Mouse (Mus musculus): ENCODE measurements around the gene Cnga3. TPM values are rescaled to one million over a fixed set of nuclear protein-coding genes. Genes with fewer than 3 reads are reported as not detected.

Cnga3 gene
- polyA plus RNA-seq, 2 experiments, result 0.11 TPM; not detected in 1

- no peak for DNase-seq (ENCODE audit: low spot score)
- TF ChIP-seq POLR2A (IDR thresholded peaks at IDR 0.05; ENCODE audit: borderline replicate concordance, extremely low read depth, insufficient read depth, insufficient read length), result no peak
- no peak overlapping the region for H3K27ac ChIP-seq (replicated peaks; ENCODE audit: low read depth, low read length)
- 67% methylated on average over 9 of the region's 9 CpGs for WGBS
- H3K36me3 ChIP-seq (ENCODE audit: control insufficient read depth, insufficient read depth, low read length), result no peaks in the 10 kb centered on the region
- H3K4me1 ChIP-seq (ENCODE audit: control insufficient read depth, insufficient read depth, low read length), result 0 out of 2 replicates have a peak, but pooled peaks cover 2% of the 10 kb centered on the region
- ATAC-seq (ENCODE audit: low FRiP score, low read depth), result no peak
- no peaks in the 10 kb centered on the region for H3K27me3 ChIP-seq (ENCODE audit: control insufficient read depth, insufficient read depth, low read length)
- no peak overlapping the region for H3K4me2 ChIP-seq (replicated peaks; ENCODE audit: low read depth, low read length, severe bottlenecking)
- no peak overlapping the region for H3K4me3 ChIP-seq (replicated peaks; ENCODE audit: low read length)
- H3K9ac ChIP-seq (ENCODE audit: low read depth, low read length, severe bottlenecking), result no peak overlapping the region
- peaks cover 8% of the 10 kb centered on the region; the same call in 1 of the 2 replicates for H3K9me3 ChIP-seq (ENCODE audit: control insufficient read depth, low read length)
Observed at GRCm38 (mm10) chr1:37305691-37306287, 91.6 kb downstream of the Cnga3 start.

- Histone ChIP-seq H3K27ac (replicated peaks; ENCODE audit: low read depth, low read length) (no peak overlapping the region), H3K36me3 (ENCODE audit: control insufficient read depth, insufficient read depth, low read length) (no peaks in the 10 kb centered on the region), H3K4me3 (replicated peaks; ENCODE audit: low read length) (no peak overlapping the region), H3K4me1 (ENCODE audit: control insufficient read depth, insufficient read depth, low read length) (no peaks in the 10 kb centered on the region), H3K27me3 (ENCODE audit: control insufficient read depth, insufficient read depth, low read length) (no peaks in the 10 kb centered on the region), H3K4me2 (replicated peaks; ENCODE audit: low read depth, low read length, severe bottlenecking) (no peak overlapping the region), H3K9ac (ENCODE audit: low read depth, low read length, severe bottlenecking) (no peak overlapping the region), H3K9me3 (ENCODE audit: control insufficient read depth, low read length) (peaks cover 9% of the 10 kb centered on the region; the same call in 1 of the 2 replicates)
- no peak for TF ChIP-seq POLR2A (IDR thresholded peaks at IDR 0.05; ENCODE audit: borderline replicate concordance, extremely low read depth, insufficient read depth, insufficient read length)
- no peak for DNase-seq (ENCODE audit: low spot score)
- WGBS, result 97% methylated on average over 2 of the region's 2 CpGs
- no peak for ATAC-seq (ENCODE audit: low FRiP score, low read depth)
Observed at GRCm38 (mm10) chr1:37307586-37307985, 93.4 kb downstream of the Cnga3 start.

- no peak overlapping the region for H3K27ac ChIP-seq (replicated peaks; ENCODE audit: low read depth, low read length)
- peaks cover 9% of the 10 kb centered on the region; the same call in 1 of the 2 replicates for H3K9me3 ChIP-seq (ENCODE audit: control insufficient read depth, low read length)
- H3K27me3 ChIP-seq (ENCODE audit: control insufficient read depth, insufficient read depth, low read length), result no peaks in the 10 kb centered on the region
- H3K4me3 ChIP-seq (replicated peaks; ENCODE audit: low read length), result no peak overlapping the region
- H3K36me3 ChIP-seq (ENCODE audit: control insufficient read depth, insufficient read depth, low read length), result no peaks in the 10 kb centered on the region
- ATAC-seq (ENCODE audit: low FRiP score, low read depth) (no peak), DNase-seq (ENCODE audit: low spot score) (no peak)
- WGBS, result 85% methylated on average over 8 of the region's 8 CpGs
- H3K4me1 ChIP-seq (ENCODE audit: control insufficient read depth, insufficient read depth, low read length), result no peaks in the 10 kb centered on the region
- H3K9ac ChIP-seq (ENCODE audit: low read depth, low read length, severe bottlenecking), result no peak overlapping the region
- no peak overlapping the region for H3K4me2 ChIP-seq (replicated peaks; ENCODE audit: low read depth, low read length, severe bottlenecking)
- no peak for TF ChIP-seq POLR2A (IDR thresholded peaks at IDR 0.05; ENCODE audit: borderline replicate concordance, extremely low read depth, insufficient read depth, insufficient read length)
Observed at GRCm38 (mm10) chr1:37308021-37308742, 93.9 kb downstream of the Cnga3 start.

- no peak for DNase-seq (ENCODE audit: low spot score)
- TF ChIP-seq POLR2A (IDR thresholded peaks at IDR 0.05; ENCODE audit: borderline replicate concordance, extremely low read depth, insufficient read depth, insufficient read length), result no peak
- no peak overlapping the region for H3K4me2 ChIP-seq (replicated peaks; ENCODE audit: low read depth, low read length, severe bottlenecking)
- no peak for ATAC-seq (ENCODE audit: low FRiP score, low read depth)
- H3K27ac ChIP-seq (replicated peaks; ENCODE audit: low read depth, low read length), result no peak overlapping the region
- no peaks in the 10 kb centered on the region for H3K4me1 ChIP-seq (ENCODE audit: control insufficient read depth, insufficient read depth, low read length)
- WGBS, result 76% methylated on average over 3 of the region's 3 CpGs
- H3K9ac ChIP-seq (ENCODE audit: low read depth, low read length, severe bottlenecking), result no peak overlapping the region
- H3K4me3 ChIP-seq (replicated peaks; ENCODE audit: low read length), result no peak overlapping the region
- no peaks in the 10 kb centered on the region for H3K36me3 ChIP-seq (ENCODE audit: control insufficient read depth, insufficient read depth, low read length)
- peaks cover 9% of the 10 kb centered on the region; the same call in 1 of the 2 replicates for H3K9me3 ChIP-seq (ENCODE audit: control insufficient read depth, low read length)
- H3K27me3 ChIP-seq (ENCODE audit: control insufficient read depth, insufficient read depth, low read length), result no peaks in the 10 kb centered on the region
Observed at GRCm38 (mm10) chr1:37308743-37309100, 94.5 kb downstream of the Cnga3 start.

GRCm38 (mm10) chr1:37309939-37310515 is 95.8 kb downstream of the Cnga3 start:
- 98% methylated on average over 4 of the region's 4 CpGs for WGBS
- Histone ChIP-seq H3K9ac (ENCODE audit: low read depth, low read length, severe bottlenecking) (no peak overlapping the region), H3K4me1 (ENCODE audit: control insufficient read depth, insufficient read depth, low read length) (no peaks in the 10 kb centered on the region), H3K27ac (replicated peaks; ENCODE audit: low read depth, low read length) (no peak overlapping the region), H3K4me3 (replicated peaks; ENCODE audit: low read length) (no peak overlapping the region), H3K36me3 (ENCODE audit: control insufficient read depth, insufficient read depth, low read length) (no peaks in the 10 kb centered on the region), H3K27me3 (ENCODE audit: control insufficient read depth, insufficient read depth, low read length) (no peaks in the 10 kb centered on the region), H3K4me2 (replicated peaks; ENCODE audit: low read depth, low read length, severe bottlenecking) (no peak overlapping the region), H3K9me3 (ENCODE audit: control insufficient read depth, low read length) (peaks cover 9% of the 10 kb centered on the region; the same call in 1 of the 2 replicates)
- ATAC-seq (ENCODE audit: low FRiP score, low read depth) (no peak), DNase-seq (ENCODE audit: low spot score) (no peak)
- no peak for TF ChIP-seq POLR2A (IDR thresholded peaks at IDR 0.05; ENCODE audit: borderline replicate concordance, extremely low read depth, insufficient read depth, insufficient read length)

Other genes starting within 250 kb of the Cnga3 start
- 0.33 and 1.0 TPM in 2 replicates for gene Vwa3b, start 187.8 kb upstream of the Cnga3 start, polyA plus RNA-seq (2012; rRNA removed)
- gene Vwa3b, start 187.8 kb upstream of the Cnga3 start, polyA plus RNA-seq (2014; fragmentation: Nextera tagmentation; extraction: Ambion mirVana), result 1.2 and 1.6 TPM in 2 replicates
- gene Inpp4a, start 85.4 kb downstream of the Cnga3 start, polyA plus RNA-seq (2012; rRNA removed), result 13.6 and 15.6 TPM in 2 replicates
- gene Inpp4a, start 85.4 kb downstream of the Cnga3 start, polyA plus RNA-seq (2014; fragmentation: Nextera tagmentation; extraction: Ambion mirVana), result 16.6 and 18.5 TPM in 2 replicates
- gene Coa5, start 215.7 kb downstream of the Cnga3 start, polyA plus RNA-seq (2012; rRNA removed), result 42.9 and 52.2 TPM in 2 replicates
- 50.9 and 52.3 TPM in 2 replicates for gene Coa5, start 215.7 kb downstream of the Cnga3 start, polyA plus RNA-seq (2014; fragmentation: Nextera tagmentation; extraction: Ambion mirVana)
- gene Unc50, start 215.7 kb downstream of the Cnga3 start, polyA plus RNA-seq (2012; rRNA removed), result 117 and 119 TPM in 2 replicates
- gene Unc50, start 215.7 kb downstream of the Cnga3 start, polyA plus RNA-seq (2014; fragmentation: Nextera tagmentation; extraction: Ambion mirVana), result 145 and 151 TPM in 2 replicates

Measured in limb, embryonic 14.5 days (tissue).